Mouse (Mus musculus): ENCODE measurements at regions not wholly inside any gene's neighbourhood (a gene's known extent, or its start where the extent isn't known, plus 50 kb on each side); places are given as distances from the start of the nearest gene placed in this dataset.

GRCm38 (mm10) chr13:70124860-70125545 is 322.8 kb downstream of the Med10 start:
- DNase-seq (ENCODE audit: low spot score in 2 of 2): no peak

- no peak for DNase-seq (ENCODE audit: low spot score in 2 of 2)
These were observed 325.1 kb downstream of the Med10 start for GRCm38 (mm10) chr13:70127310-70127709.

GRCm38 (mm10) chr13:70134544-70134943 is 332.3 kb downstream of the Med10 start:
- no peak for DNase-seq (ENCODE audit: low spot score in 2 of 2)

- no peak for DNase-seq (ENCODE audit: low spot score in 2 of 2)
These were observed 334.0 kb downstream of the Med10 start for GRCm38 (mm10) chr13:70136209-70136608.

GRCm38 (mm10) chr13:70144461-70144860 is 342.3 kb downstream of the Med10 start:
- no peak for DNase-seq (ENCODE audit: low spot score in 2 of 2)

- DNase-seq (ENCODE audit: low spot score in 2 of 2): no peak
These were observed 343.3 kb downstream of the Med10 start for GRCm38 (mm10) chr13:70145466-70145865.

GRCm38 (mm10) chr13:70149041-70149898 is 347.1 kb downstream of the Med10 start:
- no peak for DNase-seq (ENCODE audit: low spot score in 2 of 2)

- DNase-seq (ENCODE audit: low spot score in 2 of 2): no peak
These were observed 347.6 kb downstream of the Med10 start for GRCm38 (mm10) chr13:70149899-70150184.

GRCm38 (mm10) chr13:70153062-70153461 is 350.9 kb downstream of the Med10 start:
- no peak for DNase-seq (ENCODE audit: low spot score in 2 of 2)

- no peak for DNase-seq (ENCODE audit: low spot score in 2 of 2)
These were observed 353.4 kb downstream of the Med10 start for GRCm38 (mm10) chr13:70155596-70155995.

- no peak for DNase-seq (ENCODE audit: low spot score in 2 of 2)
These were observed 354.9 kb downstream of the Med10 start for GRCm38 (mm10) chr13:70156975-70157588.

- DNase-seq (ENCODE audit: low spot score in 2 of 2): no peak
These were observed 356.9 kb downstream of the Med10 start for GRCm38 (mm10) chr13:70159065-70159464.

GRCm38 (mm10) chr13:70159604-70160003 is 357.4 kb downstream of the Med10 start:
- no peak for DNase-seq (ENCODE audit: low spot score in 2 of 2)

GRCm38 (mm10) chr13:70162115-70162514 is 359.9 kb downstream of the Med10 start:
- no peak for DNase-seq (ENCODE audit: low spot score in 2 of 2)

- no peak for DNase-seq (ENCODE audit: low spot score in 2 of 2)
These were observed 363.5 kb downstream of the Med10 start for GRCm38 (mm10) chr13:70165511-70166225.

- DNase-seq (ENCODE audit: low spot score in 2 of 2): no peak
These were observed 365.6 kb downstream of the Med10 start for GRCm38 (mm10) chr13:70167747-70168146.

GRCm38 (mm10) chr13:70168906-70169305 is 366.7 kb downstream of the Med10 start:
- no peak for DNase-seq (ENCODE audit: low spot score in 2 of 2)

GRCm38 (mm10) chr13:70177066-70177465 is 374.9 kb downstream of the Med10 start:
- no peak for DNase-seq (ENCODE audit: low spot score in 2 of 2)

GRCm38 (mm10) chr13:70178073-70178491 is 375.9 kb downstream of the Med10 start:
- no peak for DNase-seq (ENCODE audit: low spot score in 2 of 2)

GRCm38 (mm10) chr13:70190978-70191377 is 388.8 kb downstream of the Med10 start:
- no peak for DNase-seq (ENCODE audit: low spot score in 2 of 2)

Data from adrenal gland, postnatal 4 days (tissue).